Mouse (Mus musculus) heart, adult 10 weeks (tissue): ENCODE results near the gene Spata33. TPM values are rescaled to one million over a fixed set of nuclear protein-coding genes. Genes with fewer than 3 reads are reported as not detected.

Experiments
- polyA plus RNA-seq: library from polyadenylated mRNA; stranded (reverse); fragments of 350-450 nt; fragmentation: Illumina TruSeq; extraction: RNeasy Lipid Tissue Mini Kit (QIAGEN cat#74804); gene quantifications from one replicate; pipeline ENCODE4 v1.2.3, GENCODE M21; 2014; ENCODE audit warnings: low read depth, low replicate concordance

Spata33 gene
- 30.4 TPM for polyA plus RNA-seq

DNA sequence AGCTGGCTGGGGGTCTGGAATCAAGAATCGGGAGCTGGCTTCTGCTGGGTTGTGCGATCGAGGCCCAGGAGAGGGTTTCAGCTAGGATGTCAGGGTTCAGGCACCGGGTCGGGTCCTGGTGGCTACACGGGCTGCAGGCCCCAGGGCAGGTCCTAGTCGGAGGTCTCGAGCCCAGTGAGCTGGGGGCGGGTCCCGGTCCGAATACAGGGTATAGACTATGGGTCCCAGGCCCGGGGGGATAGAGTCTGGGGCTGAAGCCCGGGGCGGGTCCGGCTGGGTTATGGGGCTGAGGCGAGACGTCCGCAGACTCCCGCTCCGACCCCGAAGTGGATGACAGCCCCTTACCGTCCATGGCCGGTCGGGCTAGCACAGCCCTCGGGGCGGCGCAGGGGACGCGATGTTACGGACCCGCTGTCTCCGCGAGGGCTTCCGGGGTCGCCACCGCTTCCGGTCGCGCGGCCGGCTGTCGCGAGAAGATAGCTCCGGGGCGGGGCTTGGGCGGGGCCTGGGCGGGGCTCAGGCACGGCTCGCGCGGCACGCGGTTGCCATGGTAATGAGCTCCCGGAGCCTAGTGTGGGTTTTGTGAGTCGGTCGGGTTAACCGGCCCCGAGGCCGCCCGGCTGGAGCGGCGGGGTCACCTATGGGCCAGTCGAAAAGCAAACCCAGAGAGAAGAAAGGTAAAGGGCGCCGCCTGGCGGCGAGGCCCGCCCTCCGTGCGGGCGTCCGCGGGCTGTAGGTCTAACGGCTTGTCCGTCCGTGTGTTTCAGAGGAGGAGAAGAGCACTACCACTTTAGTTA is at the start of gene Spata33, which contains the start of gene Chmp1a:
Gene Spata33, plus strand, starts transcription at position 512 of the 797 bp plus-strand sequence.
Gene Chmp1a, minus strand, starts transcription at position 443 of the 797 bp plus-strand sequence.

DNA sequence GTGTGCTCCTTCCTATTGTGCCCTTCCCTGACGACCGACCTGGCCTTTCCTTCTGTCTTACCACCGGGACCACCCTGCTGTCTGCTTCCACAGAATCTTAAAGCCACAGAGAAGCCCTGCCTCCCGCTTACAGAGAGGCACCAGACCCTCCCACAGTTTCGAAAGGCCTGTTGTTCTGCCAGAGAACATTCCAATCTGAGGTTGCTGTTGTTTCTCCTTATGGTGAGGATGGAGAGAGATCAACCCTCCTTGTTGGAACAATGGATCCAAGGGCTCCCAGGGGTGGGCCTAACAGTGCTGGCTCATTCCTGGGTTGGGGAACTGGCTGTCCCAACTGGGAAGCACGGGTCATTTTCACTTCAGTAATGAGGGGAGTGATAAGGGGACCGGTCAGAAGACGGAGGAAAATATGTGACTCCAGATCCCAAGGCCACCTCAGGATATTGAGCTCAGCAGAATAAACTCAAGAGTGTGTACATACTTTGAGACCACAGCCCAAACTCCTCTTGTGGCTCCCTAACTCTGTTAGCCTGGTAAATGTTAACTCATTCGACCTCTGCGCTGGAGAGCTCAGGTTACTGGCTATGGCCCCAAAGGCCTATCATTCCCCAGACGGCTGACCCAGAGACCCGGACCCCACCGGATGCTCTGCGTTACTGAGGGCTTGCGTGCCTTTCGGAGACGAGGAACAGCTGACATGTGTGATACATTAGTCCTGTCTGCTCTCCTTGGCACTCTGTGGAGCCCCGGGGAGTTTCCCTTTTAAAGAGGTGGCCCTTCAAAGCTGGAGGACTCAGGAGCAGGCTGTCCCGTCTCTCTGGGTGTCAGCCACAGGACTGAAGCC is 26.8 kb upstream of the Spata33 start, which contains the start of gene Dpep1:
Gene Dpep1, plus strand, starts transcription at position 677 of the 844 bp plus-strand sequence.

DNA sequence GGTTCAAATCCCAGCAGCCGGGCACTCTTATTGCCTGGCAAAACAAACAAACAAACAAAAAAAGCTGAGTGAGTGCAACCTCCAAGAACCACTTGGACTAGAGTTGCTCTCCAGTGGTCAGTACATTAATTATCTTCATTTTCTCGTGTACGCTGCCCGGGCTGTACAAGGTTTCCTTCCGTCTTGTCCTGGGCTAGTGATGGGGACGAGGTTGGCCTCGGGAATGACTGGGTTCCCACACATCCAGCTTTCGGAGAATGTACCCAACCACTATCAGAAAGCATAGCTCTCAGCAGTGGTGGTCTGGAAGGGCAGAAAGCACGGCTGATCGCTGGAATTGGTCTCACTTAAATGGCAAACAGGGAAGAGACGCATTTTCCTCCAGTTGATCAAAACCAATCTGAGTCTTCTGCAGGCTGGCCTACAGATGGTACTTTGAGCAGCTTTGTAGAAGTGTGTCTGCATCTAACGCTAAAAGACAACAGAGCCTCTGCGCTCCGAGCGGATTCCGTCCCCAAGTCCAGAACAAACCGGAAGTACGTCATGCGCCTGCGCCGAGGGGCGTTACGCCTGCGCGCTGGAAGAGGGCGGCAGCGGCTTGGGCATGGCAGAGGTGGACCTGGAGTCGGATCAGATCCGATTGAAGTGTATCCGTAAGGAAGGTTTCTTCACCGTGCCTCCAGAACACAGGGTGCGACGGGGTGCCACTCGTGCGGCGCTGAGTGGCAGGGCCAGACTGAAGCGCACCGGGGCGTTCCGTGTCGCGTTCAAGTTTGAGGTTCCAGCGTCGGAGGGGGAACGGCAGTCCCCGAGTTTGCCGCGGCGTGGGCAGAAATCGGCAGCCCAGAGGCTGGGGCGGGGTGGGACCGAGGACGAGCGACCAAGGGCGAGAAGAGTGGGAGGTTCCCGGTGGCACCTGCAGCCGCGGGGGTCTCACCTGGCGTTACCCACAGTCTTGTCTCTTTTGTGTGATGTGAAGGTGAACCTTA is 11.9 kb downstream of the Spata33 start, which contains the start of gene Cdk10:
Gene Cdk10, plus strand, starts transcription at position 565 of the 989 bp plus-strand sequence.

DNA sequence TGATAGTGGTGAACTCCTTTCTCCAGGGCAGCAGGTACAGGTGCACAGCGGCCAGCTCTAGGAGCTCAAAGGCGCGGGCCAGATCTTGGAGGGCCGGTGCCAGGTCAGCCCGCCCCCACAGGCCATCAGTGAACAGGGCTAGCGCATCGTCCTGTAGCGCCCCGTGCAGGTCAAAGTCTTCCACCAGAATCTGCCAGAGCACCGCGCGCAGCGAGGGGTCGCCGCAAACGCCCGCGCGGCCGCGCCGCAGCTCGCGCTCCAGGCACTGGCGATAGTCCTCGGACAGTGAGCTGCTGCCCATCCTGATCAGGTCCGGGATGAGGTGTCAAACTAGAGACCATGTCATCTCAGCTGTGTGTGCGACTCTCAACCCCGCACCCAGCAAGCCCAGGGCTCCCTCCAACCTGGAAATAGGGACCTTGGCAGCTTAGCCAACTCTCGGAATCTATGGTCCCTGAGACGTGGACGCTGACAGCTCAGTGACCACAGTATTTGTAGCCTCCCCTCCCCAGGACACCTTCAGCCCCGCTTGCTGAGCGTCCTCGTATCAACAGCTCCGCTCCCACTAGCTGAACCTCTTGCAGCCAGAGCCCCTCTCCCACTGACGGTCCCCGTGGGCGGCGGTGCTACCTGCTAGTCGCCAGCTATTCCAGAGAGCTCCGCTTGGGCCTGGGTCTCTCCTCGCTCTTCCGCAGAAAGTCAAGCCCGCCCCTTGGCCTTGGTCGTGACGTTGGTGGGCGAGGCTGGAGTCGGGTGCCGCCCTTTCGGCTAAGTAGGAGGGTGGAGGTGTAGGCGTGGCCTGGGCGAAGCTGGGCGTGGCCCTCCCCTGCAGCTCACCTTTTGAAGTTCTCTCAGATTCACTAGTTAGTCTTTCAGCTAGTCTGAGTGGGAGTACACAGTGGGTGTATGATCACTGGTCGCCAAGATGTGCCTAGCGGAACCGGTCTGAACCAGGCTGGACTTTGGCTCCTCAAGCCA is 23.2 kb downstream of the Spata33 start, which contains the start of gene Spata2l:
Gene Spata2l, minus strand, starts transcription at position 714 of the 978 bp plus-strand sequence.

DNA sequence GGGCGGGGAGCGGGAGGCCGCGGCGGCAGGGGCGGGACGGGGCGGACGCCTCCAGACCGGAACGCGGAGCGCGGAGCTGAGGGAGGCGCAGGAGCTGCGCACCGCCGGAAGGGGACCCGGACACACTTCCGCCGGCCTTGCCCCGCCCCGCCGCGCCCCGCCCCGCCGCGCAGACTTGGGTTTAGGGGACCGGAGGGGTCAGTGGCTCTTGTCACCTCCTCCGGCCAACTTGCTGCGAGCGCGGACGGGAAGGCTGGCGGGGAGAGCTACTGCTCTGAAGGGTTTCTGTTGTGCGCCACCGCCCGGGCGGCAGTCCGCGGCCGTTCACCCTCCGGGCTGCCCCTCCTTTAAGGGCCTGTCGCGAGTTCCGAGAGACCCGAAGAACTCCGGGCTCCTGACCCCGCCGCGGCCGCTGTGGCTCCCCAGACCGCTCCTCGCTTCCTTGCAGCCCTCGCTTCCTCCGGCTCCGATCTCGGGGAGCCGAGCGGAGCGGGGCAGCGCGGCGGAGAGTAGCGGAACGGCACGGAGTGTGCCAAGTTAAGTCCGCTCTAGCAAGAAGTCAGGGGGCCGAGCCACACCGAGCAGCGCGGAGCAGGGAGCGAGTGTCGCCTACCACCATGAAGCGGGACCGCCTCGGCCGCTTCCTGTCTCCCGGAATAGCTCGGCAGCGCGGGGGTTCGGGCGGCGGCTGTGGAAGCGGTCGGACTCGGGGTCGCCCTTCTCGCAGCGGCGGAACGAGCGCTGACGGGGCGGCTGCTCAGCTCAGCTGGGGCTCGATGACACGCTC is 41.7 kb downstream of the Spata33 start, which contains the start of the genes Zfp276 and Vps9d1:
Gene Zfp276, plus strand, starts transcription at position 97 of the 787 bp plus-strand sequence.
Gene Vps9d1, minus strand, starts transcription at position 250 of the 787 bp plus-strand sequence.

Other genes starting within 250 kb of the Spata33 start
- 61.7 TPM for gene Ankrd11, start 170.6 kb upstream of the Spata33 start, polyA plus RNA-seq
- gene Spg7, start 149.9 kb upstream of the Spata33 start, polyA plus RNA-seq, result 107 TPM
- gene Rpl13, start 110.5 kb upstream of the Spata33 start, polyA plus RNA-seq, result 652 TPM
- 0.76 TPM for gene Cpne7, start 95.5 kb upstream of the Spata33 start, polyA plus RNA-seq
- 0.10 TPM for gene Sult5a1, start 54.5 kb upstream of the Spata33 start, polyA plus RNA-seq
- gene Dpep1, start 26.6 kb upstream of the Spata33 start, polyA plus RNA-seq, result 50.5 TPM
- gene Chmp1a, start 69 bp upstream of the Spata33 start, polyA plus RNA-seq, result 67.3 TPM
- gene Cdk10, start 12.0 kb downstream of the Spata33 start, polyA plus RNA-seq, result 32.9 TPM
- gene Spata2l, start 23.4 kb downstream of the Spata33 start, polyA plus RNA-seq, result 4.2 TPM
- 15.2 TPM for gene Zfp276, start 41.4 kb downstream of the Spata33 start, polyA plus RNA-seq
- 19.4 TPM for gene Vps9d1, start 41.5 kb downstream of the Spata33 start, polyA plus RNA-seq
- gene Fanca, start 105.7 kb downstream of the Spata33 start, polyA plus RNA-seq, result 3.1 TPM
- not detected for gene Spire2, start 119.9 kb downstream of the Spata33 start, polyA plus RNA-seq
- gene Tcf25, start 160.9 kb downstream of the Spata33 start, polyA plus RNA-seq, result 164 TPM
- gene Mc1r, start 194.3 kb downstream of the Spata33 start, polyA plus RNA-seq, result not detected
- gene Tubb3, start 198.6 kb downstream of the Spata33 start, polyA plus RNA-seq, result 1.1 TPM
- 50.7 TPM for gene Def8, start 210.7 kb downstream of the Spata33 start, polyA plus RNA-seq